Mouse (Mus musculus): Measurements from ENCODE around the gene Dirc2. TPM values are rescaled to one million over a fixed set of nuclear protein-coding genes. Genes with fewer than 3 reads are reported as not detected.

Gene Dirc2
- polyA plus RNA-seq, 2 experiments: 4.9 to 5.9 TPM

DNA sequence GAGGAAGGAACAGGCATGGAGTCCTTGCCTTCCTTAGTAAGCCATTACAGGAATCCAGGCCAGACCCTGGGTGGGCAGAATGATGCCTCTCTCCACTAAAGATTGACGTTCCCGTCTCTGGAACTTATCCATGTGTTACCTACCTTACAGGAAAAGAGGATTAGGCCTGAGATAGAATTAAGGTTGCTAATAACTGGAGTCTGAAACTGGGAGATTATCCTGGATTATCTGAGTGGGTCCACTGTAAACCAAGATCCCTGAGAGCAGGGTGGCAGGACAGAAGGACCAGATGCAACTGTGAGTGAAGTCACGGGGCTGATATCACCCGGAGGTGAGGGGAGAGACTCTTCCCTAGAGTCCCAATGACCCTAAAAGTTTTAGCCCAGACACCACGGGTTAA, 51.4 kb downstream of the Dirc2 start:
- Histone ChIP-seq H3K27me3 (ENCODE audit: control insufficient read depth, insufficient read depth, low read length) (no peaks in the 10 kb centered on the region), H3K4me2 (ENCODE audit: low read depth) (no peak overlapping the region), H3K4me1 (replicated peaks; ENCODE audit: control insufficient read depth in 2 of 2, insufficient read depth in 2 of 2, low read length in 1 of 2) (no peaks in the 10 kb centered on the region), H3K4me3 (ENCODE audit: insufficient read depth in 1 of 2, low read depth in 2 of 2, low read length in 2 of 2) (no peak overlapping the region), H3K27ac (no peak overlapping the region), H3K9ac (replicated peaks) (no peak overlapping the region), H3K9me3 (ENCODE audit: control insufficient read depth, low read length) (no peaks in the 10 kb centered on the region), H3K36me3 (replicated peaks; ENCODE audit: control insufficient read depth, insufficient read depth, low read depth) (no peaks in the 10 kb centered on the region)
- TF ChIP-seq EP300 (IDR thresholded peaks at IDR 0.05; ENCODE audit: low read depth) (no peak), CTCF (IDR thresholded peaks at IDR 0.05; ENCODE audit: low read depth) (no peak)
- no peak for DNase-seq (ENCODE audit: low read depth in 3 of 3, low spot score in 3 of 3)
- 76% methylated on average over 5 of the region's 5 CpGs for WGBS (ENCODE audit: insufficient replicate concordance)
- no peak for ATAC-seq (ENCODE audit: insufficient read depth)

- 74% methylated on average over 3 of the region's 3 CpGs for WGBS (ENCODE audit: insufficient replicate concordance)
- ATAC-seq (ENCODE audit: insufficient read depth) (no peak), DNase-seq (ENCODE audit: low read depth in 3 of 3, low spot score in 3 of 3) (no peak)
- peak; percentile 67 for TF ChIP-seq CTCF (IDR thresholded peaks at IDR 0.05; ENCODE audit: low read depth)
- no peak for TF ChIP-seq EP300 (IDR thresholded peaks at IDR 0.05; ENCODE audit: low read depth)
- H3K4me3 ChIP-seq (ENCODE audit: insufficient read depth in 1 of 2, low read depth in 2 of 2, low read length in 2 of 2): no peak overlapping the region
- no peaks in the 10 kb centered on the region for H3K9me3 ChIP-seq (ENCODE audit: control insufficient read depth, low read length)
- H3K36me3 ChIP-seq (replicated peaks; ENCODE audit: control insufficient read depth, insufficient read depth, low read depth): no peaks in the 10 kb centered on the region
- no peak overlapping the region for H3K4me2 ChIP-seq (ENCODE audit: low read depth)
- H3K27me3 ChIP-seq (ENCODE audit: control insufficient read depth, insufficient read depth, low read length): no peaks in the 10 kb centered on the region
- no peak overlapping the region for H3K27ac ChIP-seq
- no peaks in the 10 kb centered on the region for H3K4me1 ChIP-seq (replicated peaks; ENCODE audit: control insufficient read depth in 2 of 2, insufficient read depth in 2 of 2, low read length in 1 of 2)
- no peak overlapping the region for H3K9ac ChIP-seq (replicated peaks)
These were observed 52.9 kb downstream of the Dirc2 start for GRCm38 (mm10) chr16:35716257-35716656.

- no peak overlapping the region for H3K27ac ChIP-seq
- ATAC-seq (ENCODE audit: insufficient read depth): no peak
- no peaks in the 10 kb centered on the region for H3K36me3 ChIP-seq (replicated peaks; ENCODE audit: control insufficient read depth, insufficient read depth, low read depth)
- 82% methylated on average over 5 of the region's 5 CpGs for WGBS (ENCODE audit: insufficient replicate concordance)
- DNase-seq (ENCODE audit: low read depth in 3 of 3, low spot score in 3 of 3): no peak
- no peaks in the 10 kb centered on the region for H3K27me3 ChIP-seq (ENCODE audit: control insufficient read depth, insufficient read depth, low read length)
- H3K9ac ChIP-seq (replicated peaks): no peak overlapping the region
- no peak overlapping the region for H3K4me2 ChIP-seq (ENCODE audit: low read depth)
- no peak for TF ChIP-seq EP300 (IDR thresholded peaks at IDR 0.05; ENCODE audit: low read depth)
- no peak for TF ChIP-seq CTCF (IDR thresholded peaks at IDR 0.05; ENCODE audit: low read depth)
- no peak overlapping the region for H3K4me3 ChIP-seq (ENCODE audit: insufficient read depth in 1 of 2, low read depth in 2 of 2, low read length in 2 of 2)
- no peaks in the 10 kb centered on the region for H3K4me1 ChIP-seq (replicated peaks; ENCODE audit: control insufficient read depth in 2 of 2, insufficient read depth in 2 of 2, low read length in 1 of 2)
- H3K9me3 ChIP-seq (ENCODE audit: control insufficient read depth, low read length): no peaks in the 10 kb centered on the region
These were observed 53.4 kb downstream of the Dirc2 start for GRCm38 (mm10) chr16:35715771-35716170.

GRCm38 (mm10) chr16:35715350-35715749, 53.8 kb downstream of the Dirc2 start:
- Histone ChIP-seq H3K9me3 (ENCODE audit: control insufficient read depth, low read length) (no peaks in the 10 kb centered on the region), H3K4me3 (ENCODE audit: insufficient read depth in 1 of 2, low read depth in 2 of 2, low read length in 2 of 2) (no peak overlapping the region), H3K27ac (no peak overlapping the region), H3K4me2 (ENCODE audit: low read depth) (no peak overlapping the region), H3K4me1 (replicated peaks; ENCODE audit: control insufficient read depth in 2 of 2, insufficient read depth in 2 of 2, low read length in 1 of 2) (no peaks in the 10 kb centered on the region), H3K27me3 (ENCODE audit: control insufficient read depth, insufficient read depth, low read length) (no peaks in the 10 kb centered on the region), H3K36me3 (replicated peaks; ENCODE audit: control insufficient read depth, insufficient read depth, low read depth) (no peaks in the 10 kb centered on the region), H3K9ac (replicated peaks) (no peak overlapping the region)
- no peak for TF ChIP-seq CTCF (IDR thresholded peaks at IDR 0.05; ENCODE audit: low read depth)
- TF ChIP-seq EP300 (IDR thresholded peaks at IDR 0.05; ENCODE audit: low read depth): no peak
- WGBS (ENCODE audit: insufficient replicate concordance): 58% methylated on average over 6 of the region's 6 CpGs
- ATAC-seq (ENCODE audit: insufficient read depth): no peak
- DNase-seq (ENCODE audit: low read depth in 3 of 3, low spot score in 3 of 3): no peak

- Histone ChIP-seq H3K4me2 (ENCODE audit: low read depth) (no peak overlapping the region), H3K9ac (replicated peaks) (no peak overlapping the region), H3K36me3 (replicated peaks; ENCODE audit: control insufficient read depth, insufficient read depth, low read depth) (no peaks in the 10 kb centered on the region), H3K4me3 (ENCODE audit: insufficient read depth in 1 of 2, low read depth in 2 of 2, low read length in 2 of 2) (no peak overlapping the region), H3K27ac (no peak overlapping the region), H3K9me3 (ENCODE audit: control insufficient read depth, low read length) (no peaks in the 10 kb centered on the region), H3K4me1 (replicated peaks; ENCODE audit: control insufficient read depth in 2 of 2, insufficient read depth in 2 of 2, low read length in 1 of 2) (no peaks in the 10 kb centered on the region), H3K27me3 (ENCODE audit: control insufficient read depth, insufficient read depth, low read length) (no peaks in the 10 kb centered on the region)
- 85% methylated on average over 7 of the region's 7 CpGs for WGBS (ENCODE audit: insufficient replicate concordance)
- ATAC-seq (ENCODE audit: insufficient read depth) (no peak), DNase-seq (ENCODE audit: low read depth in 3 of 3, low spot score in 3 of 3) (no peak)
- no peak for TF ChIP-seq EP300 (IDR thresholded peaks at IDR 0.05; ENCODE audit: low read depth)
- no peak for TF ChIP-seq CTCF (IDR thresholded peaks at IDR 0.05; ENCODE audit: low read depth)
These were observed 54.5 kb downstream of the Dirc2 start for GRCm38 (mm10) chr16:35714689-35715088.
